Mouse (Mus musculus): ENCODE results near the gene Stmn3.

Stmn3 gene

DNA sequence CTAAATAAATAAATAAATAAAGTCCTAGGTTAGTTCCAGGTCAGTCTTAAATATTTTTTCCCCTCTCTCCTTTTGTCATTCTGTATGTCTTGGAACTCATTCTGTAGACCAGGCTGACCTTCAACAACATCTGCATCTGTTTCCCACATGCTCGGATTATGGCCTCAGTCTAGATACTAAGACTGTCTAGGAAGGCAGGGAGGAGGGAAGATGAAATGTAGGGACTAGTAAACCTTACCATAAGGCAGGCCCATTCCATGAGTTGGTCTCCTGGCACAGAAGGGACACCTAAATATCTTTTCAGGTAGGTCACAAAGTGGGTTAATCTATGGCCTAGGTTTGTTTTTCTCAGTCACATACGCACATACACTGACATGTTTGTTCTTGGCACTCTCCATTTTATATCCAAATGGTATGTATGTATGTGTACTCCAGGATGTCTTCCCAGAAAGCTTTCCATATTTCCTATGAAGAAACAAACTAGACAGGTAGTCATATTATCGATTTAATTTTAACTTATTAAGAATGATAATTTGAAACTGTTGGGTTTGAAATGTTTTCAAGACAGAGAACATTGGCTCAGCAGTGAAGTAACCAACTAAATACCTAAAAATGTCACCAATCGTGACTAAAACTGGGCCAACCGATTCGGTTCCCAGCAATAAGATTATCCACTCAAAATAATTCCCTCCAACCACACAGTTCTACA lies 27.5 kb downstream of the Stmn3 start:
- in situ Hi-C loops (cut with MboI, MseI) = no loop called here

DNA sequence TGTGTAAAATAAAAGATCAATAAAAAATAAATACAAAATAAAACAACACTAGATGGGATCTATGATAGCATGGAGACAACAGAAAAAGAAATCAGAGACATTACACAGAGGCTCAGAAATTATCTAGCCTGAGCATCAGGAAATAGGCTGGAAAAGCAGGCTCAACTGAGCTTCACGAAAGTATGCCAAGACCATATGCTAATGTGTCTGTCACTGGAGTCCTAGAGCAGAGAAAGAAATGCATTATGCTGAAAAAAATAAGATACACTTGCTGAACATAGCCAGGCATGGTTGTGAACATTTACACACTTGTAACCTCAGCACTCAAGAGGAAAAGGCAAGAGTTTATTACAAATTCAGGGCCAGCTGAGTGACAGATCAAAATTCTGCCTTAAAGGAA lies 34.3 kb downstream of the Stmn3 start:
- in situ Hi-C loops (cut with MboI, MseI) = no loop called here

DNA sequence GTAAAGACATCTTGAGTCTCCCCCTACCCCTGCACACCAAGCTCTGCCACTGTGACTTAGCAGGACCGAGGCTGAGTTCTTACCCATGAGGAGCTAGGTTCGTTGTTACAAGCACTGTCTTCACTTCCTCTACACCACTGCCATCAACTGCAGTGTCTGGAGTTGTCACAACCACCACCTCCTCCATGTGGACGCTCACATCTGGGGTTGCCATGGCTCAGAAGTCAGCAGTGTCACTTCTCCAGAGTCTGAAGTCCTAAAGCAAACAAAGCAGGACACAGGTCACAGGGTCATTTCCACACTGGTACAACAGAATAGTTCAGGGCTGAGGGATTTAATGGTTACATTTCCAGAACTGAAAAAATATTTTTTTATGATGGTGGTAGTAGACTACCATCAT lies 36.4 kb downstream of the Stmn3 start:
- in situ Hi-C loops (cut with MboI, MseI) = no loop called here

DNA sequence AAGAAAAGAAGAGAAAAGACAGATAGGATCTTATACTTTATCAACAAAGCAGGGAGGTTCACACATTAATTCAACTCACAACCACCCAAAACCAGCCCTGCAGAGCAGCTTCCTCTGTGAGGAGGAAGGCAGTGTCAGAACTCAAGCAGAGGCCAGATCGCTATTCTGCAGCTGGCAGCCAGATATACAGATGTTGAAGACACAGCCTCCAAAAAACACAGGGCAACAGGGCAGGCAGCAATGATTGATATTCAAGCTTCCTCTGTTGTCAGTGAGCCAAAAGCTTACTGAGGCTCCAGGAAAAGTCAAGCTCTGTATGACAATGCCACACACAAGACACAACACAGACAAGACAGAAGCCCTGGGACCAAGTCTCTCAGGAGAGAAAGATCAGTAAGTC lies 37.5 kb downstream of the Stmn3 start:
- in situ Hi-C loops (cut with MboI, MseI) = no loop called here

DNA sequence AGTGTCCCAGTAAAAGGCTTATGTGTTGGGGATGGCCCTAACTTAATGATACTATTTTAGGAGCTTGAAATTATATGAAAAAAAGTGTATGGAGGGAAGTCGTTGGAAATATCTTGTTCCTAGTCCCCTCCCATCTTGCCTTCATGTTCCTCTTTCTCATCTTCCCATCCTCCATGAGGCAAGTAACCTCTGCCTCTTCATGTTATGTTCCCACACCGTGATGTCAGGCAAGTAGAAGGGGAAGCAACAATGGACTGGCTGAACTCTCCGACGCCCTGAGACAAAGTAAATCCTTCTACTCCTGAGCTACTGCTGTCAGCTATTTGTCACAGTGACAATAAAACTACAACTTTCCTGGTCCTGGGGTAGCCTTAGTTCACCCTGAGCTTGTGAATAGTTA lies 39.7 kb downstream of the Stmn3 start:
- in situ Hi-C loops (cut with MboI, MseI) = no loop called here

DNA sequence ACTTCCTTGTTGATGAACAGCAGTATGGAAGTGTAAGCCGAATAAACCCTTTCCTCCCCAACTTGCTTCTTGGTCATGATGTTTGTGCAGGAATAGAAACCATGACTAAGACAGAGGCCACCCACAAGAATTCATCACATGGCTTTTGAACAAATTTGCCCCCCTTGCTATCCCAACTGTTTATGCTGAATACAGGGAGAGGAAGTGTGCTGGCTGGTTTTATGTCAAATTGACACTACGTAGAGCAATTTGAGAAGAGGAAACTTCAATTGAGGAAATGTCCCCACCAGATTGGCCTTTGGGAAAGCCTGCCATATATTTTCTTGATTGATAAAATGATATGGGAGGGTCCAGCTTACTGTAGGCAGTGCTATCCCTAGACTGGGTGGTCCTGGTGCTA lies 40.5 kb downstream of the Stmn3 start:
- in situ Hi-C loops (cut with MboI, MseI) = no loop called here

DNA sequence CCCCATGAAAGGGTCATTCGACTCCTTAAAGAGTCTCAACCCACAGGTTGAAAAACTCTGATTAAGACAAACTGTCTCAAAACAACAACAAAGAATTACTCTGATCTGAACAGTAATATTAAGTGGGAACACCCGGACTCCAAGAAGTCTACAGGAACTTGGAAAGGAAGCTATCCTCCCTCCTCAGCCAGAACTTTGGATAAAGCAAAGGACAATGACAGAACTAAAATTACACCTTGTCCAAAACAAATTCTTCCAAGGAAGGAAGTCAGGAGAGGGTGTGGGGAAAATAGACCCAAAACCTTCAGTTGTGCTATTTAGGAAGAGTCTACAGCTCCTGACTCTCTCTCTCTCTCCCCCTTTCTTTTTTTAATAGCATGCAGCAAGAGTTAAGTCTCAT lies 42.2 kb downstream of the Stmn3 start:
- in situ Hi-C loops (cut with MboI, MseI) = no loop called here

DNA sequence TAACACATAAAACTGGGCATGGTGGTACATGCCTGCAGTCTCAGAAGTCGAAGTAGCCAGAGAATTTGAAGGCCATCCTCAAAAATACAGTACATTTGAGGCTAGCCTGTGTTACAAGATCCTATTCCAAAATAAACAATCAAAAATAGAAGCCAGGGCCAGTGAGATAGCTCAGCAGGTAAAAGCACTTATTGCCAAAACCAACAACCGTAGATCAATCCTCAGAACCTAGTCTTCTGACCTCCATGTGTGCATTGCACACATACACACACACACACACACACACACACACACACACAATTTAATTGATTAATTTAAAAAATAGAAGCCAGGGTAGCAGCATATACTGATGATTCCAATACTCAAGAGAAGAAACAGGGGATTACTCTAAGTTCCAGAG lies 47.5 kb downstream of the Stmn3 start:
- in situ Hi-C loops (cut with MboI, MseI) = no loop called here
